Mouse (Mus musculus): ENCODE results near the gene BC034090.

Gene BC034090

DNA sequence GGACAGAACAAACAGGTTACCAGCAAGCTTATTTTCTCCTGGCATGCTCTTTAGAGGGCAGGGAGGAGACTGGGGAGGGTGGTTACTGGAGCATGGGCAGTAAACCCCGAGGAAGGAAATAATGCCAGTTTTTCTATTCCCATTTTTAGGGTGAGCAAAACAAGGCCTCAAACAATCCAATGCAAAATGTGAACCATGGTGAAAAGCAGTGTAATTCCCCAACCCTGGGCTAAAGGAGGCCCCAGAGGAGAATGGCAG lies 1.8 kb downstream of the BC034090 start:
- no peak for DNase-seq (ENCODE audit: low read depth)

DNA sequence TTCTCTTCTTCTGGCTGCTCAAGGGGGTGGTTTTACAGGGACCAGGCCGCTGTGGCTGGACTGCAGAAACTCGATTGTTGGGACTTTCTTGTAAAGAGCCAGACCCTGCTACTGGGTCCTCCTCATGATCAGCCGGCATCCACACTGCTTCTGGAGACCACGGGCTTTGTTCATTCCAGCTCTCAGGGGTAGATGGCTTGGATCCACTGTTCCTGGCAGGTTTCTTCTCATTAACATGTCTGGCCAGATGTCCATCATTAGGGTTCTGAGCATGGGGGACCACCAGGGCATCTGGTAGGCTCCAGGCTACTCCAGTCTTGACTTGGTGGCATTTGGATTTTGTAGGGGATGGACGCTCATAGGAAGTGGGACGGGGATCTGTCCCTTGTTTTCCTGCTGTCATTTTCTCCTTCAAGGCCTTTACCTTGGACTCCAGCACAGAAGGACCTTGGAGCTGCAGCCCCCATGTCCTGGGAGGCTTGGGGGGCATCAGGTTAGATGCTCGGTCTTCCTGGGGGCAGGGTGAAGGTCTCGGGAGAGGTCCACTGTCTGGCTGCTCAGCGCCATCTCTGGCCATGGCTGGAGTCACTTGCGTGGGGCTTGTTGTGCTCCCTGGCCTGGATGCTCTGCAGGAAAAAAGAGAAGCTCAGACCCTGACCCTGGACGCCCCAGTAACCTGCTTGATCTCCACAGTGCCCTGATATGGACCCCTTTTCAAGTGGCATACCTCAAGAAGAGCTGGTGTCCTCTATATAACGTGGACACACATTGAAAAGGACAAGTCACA lies 2.4 kb downstream of the BC034090 start:
- no peak for DNase-seq (ENCODE audit: low read depth)

DNA sequence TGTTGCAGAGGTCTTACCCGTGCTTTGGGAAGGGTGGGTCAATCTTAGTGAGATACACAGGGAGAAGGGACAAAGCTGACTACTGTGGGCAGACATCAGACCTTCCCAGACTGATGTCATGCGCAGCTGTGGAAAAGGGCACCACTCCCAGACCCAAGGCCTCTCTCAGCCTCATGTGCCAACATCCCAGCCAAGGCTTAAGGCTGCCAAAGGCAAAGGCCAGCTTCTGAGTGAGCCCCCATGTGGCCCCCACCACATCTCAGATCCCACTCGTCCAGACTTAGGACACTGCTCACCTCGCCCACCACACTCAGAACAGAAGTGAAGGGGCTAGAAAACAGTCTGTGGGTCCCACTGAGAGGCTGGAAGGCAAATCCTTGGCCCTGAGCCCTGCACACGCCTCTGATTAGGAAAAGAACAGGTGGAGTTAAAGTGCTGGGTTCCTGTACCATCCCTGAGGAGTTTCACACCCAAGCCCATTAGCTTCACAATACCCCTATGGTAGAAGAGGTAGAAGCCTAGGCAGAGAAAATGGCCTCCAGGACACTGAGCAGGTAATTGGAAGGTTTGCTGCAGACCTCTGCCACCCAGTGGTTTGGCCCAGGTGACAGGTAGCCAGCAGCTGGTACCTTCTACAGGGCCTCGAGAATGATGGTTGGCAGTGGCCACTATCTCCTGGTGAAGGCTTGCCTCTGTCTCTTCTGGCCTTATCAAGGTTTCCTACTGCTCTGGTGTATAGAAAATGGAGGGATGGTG lies 4.1 kb downstream of the BC034090 start:
- no peak for DNase-seq (ENCODE audit: low read depth)

DNA sequence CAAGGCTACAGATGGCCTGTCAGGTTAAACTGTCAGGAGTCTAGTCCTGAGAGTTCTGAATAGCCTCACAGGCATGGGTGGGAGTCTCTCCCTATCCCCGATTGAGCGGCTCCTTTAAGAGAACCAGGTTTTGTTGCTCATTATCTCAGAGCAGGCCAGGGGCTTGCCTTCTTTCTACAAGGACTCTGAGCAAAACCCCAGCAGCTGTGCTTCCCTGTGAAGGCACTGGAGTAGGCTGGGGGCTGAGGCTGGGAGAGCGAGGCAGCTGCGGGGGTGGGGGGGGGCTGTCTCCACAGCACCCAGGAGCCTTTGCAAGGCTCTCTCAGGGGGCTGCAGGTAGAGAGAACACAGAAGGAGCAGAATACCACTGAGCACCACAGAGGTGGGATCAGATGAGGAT lies 5.1 kb downstream of the BC034090 start:
- no peak for DNase-seq (ENCODE audit: low read depth)

DNA sequence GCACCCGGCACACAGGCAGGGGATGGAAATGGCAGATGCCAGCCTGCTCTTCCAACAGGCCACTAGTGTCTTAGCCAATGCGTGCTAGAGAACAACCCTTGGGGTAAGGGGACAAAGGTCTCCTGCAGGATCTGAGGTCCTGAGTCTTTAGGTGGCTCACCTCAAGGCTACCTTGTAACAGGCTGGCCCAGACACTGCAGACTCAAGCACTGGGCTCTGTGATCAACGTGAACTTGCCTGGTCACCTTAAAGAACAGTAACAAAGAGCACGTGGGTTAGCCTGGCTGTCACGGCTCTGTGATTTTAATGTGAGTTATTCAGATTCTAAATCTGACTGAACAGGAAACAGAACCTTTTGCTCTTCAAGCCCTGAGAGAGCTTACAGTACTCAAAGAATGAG lies 6.1 kb downstream of the BC034090 start:
- DNase-seq (ENCODE audit: low read depth), result no peak

DNA sequence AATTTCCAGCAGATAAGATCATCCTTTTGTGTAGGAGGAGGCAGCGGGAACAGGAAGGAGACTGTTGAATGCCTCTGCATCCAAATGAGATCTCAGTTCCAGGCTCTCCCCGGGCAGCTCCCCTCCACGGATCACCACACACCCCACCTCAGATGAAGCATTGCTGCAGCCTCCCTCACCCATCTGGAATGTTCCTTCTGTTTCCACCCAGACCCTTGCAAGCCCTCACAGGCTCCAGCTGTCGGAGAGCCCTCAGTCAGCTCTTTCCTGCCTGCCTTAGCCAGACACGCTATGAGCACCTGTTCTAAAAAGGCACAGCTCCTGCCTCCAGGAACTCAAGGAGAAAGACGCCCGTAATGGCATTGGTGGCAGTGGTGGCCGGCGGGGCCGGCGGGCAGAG lies 6.9 kb downstream of the BC034090 start:
- DNase-seq (ENCODE audit: low read depth), result no peak

DNA sequence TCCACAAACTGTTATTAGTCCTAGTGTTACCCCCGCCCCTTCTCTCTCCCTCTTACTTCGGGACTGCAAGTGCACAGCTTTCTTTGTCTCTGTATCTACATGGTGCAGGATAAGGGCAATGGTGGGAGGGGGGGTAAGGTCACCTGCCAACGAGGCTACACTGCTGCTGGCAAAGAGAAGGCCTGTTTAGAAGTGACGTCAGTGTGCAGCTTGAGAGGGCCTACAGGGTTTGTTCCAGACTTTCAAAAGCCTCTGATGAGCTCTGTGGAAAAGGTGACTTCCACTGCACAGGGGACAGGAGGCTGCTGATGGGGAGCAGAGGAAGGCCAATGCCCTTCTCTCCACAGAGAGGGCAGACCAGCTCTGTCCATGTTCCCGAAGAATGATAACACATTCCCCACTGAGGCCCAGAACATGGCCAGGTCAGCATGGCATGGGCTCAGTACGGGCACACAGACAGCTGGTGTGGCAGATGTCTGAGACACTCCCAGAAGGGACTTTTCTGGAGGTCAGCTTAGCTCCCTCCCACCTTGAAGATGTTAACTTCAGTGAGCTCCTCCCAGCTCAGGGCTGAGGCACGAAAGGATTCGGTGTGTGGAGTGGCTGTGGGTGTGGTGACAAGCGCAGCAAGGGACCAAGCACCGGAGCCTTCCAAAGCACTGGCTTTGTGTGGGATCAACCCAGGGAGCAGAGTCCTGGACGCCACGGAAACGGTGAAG lies 7.8 kb downstream of the BC034090 start:
- DNase-seq (ENCODE audit: low read depth), result no peak

DNA sequence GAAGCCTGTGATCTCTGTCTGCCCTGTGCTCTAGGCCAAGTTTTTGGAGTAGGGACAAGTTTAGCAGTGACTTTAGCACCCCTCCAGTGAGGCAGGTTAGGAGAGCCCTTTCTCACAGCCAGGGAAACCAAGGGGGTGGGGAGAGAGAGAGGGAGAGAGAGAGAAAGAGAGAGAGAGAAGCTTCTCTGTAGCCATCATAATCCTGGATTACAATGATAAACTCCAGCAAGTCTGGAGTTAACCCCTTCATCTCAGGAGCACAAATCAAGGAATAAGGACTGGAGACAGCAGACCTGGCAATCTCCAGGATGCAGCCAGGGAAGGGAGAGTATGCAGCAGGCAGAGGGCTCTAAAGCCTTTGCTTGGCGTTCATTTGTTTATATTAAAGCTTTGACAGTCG lies 8.6 kb downstream of the BC034090 start:
- no peak for DNase-seq (ENCODE audit: low read depth)

DNA sequence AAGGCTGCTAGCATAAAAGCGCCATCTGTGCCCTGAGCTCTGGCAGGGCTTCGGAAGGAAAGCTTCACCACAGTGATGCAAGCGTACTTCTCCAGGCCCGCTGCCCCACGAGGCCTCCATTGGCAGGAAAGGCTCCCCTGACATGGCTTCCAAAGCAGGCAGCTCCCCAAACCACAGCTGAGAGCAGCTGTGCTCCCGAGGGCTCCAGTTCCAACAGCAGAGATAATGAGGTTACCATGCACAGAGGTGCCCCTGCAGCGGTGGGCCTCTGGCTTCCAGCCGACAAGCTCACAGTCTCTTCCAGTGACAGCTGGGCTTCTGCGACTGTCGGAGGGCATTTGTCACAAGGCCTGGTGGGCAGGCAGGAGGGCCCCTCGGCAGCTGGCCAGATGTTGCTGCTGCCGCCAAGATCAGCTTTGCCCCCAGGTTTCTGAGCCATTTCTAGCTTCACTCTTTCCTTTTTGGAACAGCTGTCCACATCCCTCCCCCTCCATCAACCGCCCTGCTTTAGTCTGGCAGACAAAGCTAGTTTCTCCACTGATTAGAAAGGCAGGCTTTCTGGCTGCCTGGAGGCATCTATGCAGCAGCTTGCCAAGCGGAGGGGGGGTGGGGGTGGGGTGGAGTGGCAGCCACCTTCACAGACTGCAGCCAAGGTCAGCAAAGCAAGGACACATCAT lies 10.2 kb downstream of the BC034090 start:
- DNase-seq (ENCODE audit: low read depth), result peak; percentile 83

DNA sequence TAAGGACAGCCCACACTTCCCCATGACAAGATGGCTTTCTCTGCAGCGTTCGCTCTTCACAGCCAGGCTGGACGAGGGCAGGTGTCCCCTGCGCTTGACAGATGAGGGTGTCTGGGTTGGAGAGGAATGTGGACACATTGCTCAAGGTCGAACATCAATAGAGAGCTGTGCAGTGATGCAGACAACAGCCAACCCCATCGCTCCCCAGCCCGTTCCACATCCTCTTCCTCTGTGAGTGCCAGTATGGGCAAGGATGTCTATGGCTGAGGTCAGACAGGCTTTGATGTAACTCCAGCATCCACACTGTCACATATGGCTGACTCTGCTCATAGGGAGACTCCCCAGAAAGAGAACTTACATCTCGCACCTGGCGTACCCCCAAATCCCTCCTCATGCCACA lies 10.9 kb downstream of the BC034090 start:
- no peak for DNase-seq (ENCODE audit: low read depth)

DNA sequence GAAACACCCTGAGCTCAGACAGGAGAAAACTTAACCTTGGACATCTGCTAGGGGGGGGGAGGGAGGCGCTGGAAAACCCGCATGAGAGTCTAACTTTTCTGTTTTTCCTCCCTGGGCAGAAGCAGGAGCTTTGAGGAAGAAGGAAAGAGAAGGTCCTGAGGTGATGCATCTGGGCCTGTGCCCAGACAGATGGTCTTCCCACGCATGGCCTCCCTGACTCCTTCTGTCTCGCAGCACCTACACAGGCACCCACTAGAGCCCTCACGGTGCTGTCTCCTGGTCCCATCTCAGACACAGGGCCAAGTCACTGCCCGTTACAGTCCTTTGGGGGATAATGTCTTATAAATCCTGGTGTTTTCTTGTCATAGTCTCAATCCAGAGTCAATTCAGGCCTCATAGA lies 11.5 kb downstream of the BC034090 start:
- no peak for DNase-seq (ENCODE audit: low read depth)

DNA sequence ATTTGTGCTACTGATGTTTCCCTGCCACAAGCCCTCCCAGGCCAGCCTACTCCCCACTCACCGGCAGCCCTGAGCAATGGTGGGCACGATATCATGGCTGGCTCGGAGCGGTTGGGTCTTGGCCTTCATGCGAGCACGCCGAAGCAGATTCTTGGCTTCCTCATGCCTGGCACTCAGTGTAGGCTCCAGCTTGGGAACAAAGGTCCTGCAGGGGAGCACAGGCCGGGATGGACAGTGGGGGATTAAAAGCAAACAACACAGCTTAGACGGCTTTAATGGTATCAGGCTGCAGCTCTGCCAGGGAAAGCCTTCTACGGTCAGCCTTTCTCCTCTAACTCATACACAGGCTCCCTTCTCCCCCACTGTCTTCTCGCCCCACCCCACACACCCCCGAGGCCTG lies 11.9 kb downstream of the BC034090 start:
- DNase-seq (ENCODE audit: low read depth), result no peak

DNA sequence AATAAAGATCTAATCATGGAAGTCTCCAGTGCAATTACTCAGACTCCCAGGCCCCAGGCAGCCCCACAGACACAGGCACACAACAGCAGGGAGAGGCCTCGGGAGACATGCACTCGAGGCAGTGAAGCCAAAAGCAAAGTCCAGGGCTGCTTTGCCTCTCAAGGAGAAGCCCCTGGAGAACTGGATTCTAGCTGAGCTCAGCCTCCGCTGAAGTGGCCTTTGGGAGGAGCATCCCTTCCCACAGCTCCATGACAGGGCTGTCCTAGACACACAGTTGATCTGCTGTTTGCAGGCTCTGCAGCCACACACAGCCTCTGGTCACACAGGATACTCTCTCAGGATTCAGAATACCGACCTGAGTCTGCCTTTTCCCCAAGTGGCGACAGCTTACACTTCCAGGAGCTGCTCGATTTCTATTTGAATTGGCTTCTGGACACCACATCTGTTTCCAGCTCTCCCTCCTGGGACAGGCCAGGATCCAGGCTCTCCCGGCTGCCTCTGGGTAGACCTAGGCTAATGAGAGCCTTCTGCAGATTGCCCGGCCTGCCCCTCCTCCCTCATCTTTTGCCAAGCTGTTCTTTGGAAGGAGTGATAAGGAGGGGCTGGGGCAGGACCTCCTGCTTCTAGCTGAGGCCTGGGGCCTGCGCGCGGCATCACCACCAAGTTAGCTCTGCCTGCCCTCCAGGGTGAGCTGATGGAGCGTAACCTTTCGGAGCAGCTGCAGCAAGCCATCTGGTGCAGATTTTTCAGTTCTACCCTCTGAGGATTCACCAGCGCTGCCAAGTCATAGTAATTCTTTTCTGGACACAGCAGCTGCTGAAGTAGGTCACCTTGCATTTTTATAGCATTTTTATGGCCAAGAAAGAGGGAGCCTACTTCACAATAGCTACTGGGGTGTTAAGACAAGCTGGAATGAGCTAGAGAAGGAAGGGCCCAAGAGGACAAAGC lies 14.5 kb downstream of the BC034090 start:
- no peak for DNase-seq (ENCODE audit: low read depth)

DNA sequence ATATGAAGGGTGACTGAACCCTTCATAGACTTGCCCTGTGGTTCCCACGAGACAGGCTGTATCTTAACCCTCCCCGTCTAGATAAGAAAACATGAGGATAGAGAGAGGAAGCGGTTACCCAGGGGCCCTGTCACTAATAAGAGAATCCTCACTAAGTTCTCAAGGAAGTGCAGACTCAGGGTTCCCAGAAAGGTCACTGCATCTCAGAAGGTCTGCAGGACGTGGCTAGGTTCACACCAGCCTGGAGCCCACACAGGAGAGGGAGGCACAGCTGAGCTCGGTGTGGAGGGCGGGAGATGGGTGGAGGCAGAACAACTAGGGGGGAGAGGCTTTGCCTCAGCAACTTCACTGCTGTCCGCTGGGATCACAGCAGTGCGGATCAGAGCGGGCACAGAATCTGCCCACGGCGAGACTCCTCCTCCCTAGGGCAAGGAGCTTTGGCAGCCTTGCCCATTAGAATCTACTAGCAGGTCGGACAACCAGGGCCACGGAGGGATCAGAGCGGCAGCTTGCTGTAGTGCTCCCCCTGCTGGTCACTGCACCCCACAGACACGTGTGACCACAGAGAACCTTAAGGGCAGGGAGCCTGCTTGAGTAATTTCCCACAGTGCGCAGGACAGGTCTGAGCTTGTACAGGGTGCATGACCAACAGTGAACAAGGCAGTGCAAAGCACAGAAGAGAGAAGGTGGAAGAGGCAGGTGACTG lies 20.2 kb downstream of the BC034090 start:
- peak; percentile 79 for DNase-seq (ENCODE audit: low read depth)

DNA sequence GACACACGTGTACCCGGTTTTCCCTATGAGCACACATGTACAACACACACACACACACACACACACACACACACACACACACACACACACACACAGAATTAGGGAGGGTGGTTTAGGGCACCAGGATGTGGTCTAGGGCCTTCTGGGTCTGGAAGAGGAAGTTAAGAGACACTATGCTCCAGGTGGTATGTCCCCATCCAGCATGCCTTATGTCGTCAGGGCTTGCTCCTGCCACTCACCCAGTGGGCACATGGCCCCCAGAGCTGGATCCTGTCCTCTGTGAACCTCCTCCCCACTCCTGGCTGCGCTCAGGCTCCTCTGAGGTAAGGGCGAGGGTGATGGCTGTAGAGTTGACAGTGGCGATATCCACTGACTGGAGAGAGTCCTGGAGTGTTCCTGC lies 21.2 kb downstream of the BC034090 start:
- DNase-seq (ENCODE audit: low read depth), result no peak

DNA sequence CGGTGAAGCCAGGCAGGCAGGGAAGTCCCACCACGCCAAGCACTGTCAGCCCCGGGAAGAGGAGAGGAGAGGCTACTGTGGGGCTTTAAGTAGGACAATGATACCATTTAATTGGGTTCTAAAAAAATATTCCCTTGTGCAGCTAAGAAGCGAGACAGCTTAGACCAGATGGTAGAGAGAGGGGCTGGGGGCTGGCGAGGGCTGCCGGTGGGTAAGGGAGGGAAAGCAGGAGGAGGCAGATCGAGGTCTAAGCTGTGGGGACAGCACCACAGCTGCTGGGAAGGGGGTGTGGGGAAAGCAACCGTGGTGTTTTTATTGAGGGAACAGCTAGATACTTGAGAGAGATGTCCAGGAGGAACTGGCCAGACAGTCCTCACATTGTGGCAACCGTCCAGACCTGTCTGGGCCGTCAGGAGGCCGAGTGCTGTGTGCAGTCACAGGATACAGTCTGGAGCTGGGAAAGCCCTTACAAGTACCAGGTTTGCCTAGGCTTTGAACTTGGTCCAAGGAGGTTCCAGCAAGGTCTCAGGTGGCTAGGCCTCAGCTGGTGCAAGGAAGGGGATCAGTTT lies 22.1 kb downstream of the BC034090 start:
- DNase-seq (ENCODE audit: low read depth), result no peak

DNA sequence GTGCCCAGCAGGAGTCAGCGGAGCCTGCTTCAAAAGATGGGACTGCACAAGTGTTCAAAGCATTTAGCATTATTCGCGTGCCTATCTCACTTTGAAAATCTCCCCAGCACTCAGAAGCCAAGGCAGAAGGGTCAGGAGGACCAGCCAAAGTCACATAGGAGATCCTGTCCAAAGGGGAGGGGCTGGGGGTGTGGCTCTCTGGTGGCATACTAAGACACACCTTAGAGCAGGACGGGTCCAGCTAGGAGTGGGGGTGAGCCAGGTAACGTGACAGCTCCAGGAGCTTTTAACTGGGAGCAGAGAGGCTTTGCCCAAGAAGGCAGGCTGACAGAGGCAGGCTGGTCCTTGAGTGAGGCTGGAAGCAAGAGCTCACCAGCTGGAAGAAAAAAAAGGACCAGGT lies 25.3 kb downstream of the BC034090 start:
- DNase-seq (ENCODE audit: low read depth), result no peak

DNA sequence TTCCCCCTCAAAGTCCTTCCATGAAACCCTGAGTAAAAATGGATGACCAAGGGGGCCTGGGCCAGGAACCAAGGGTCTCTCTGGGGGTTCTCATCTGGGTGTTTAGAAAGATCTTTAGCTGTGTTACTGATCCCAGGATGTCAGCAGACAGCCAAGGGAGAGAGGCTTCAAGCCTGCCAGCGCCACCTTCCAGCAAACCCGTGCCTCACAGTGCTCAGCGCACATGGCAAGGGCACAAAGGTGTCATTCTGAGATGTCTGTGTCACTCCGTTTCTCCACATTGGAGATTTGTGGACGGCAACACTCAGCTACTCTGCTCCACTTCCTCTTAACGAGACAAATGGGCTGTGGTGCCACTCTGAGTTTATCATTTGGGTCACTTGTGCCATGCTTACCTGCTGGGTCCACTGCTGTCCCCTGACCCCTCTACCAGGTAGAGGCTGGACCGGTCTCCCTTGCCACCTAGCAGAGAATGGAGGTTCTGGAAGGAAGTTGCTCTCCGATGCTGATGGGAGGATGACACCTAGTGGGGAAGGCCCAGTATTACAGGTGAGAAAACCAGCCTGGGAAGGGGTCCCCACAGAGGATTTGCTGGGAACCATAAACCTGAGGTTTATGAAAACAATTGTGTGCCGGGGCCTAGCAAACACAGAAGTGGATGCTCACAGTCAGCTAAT lies 26.2 kb downstream of the BC034090 start:
- no peak for DNase-seq (ENCODE audit: low read depth)

DNA sequence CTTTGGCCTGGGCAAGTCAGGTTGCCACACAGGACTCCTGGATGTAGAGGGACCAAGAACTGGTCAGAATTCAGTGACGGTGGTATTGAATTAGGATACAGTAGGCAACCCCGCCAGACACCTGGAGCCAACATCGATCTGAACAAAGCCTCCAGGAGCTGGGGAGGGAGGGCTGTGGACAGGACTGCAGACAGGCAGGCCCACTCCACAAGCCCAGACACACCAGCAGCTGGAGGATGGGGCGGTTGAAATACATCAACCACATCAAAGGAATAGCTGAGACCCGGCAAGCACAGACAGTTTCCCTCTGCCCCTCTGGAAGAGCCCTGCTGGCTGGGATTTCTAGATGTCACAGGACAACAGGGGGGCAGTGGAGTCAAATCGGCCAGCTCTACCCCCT lies 27.4 kb downstream of the BC034090 start:
- DNase-seq (ENCODE audit: low read depth), result no peak

DNA sequence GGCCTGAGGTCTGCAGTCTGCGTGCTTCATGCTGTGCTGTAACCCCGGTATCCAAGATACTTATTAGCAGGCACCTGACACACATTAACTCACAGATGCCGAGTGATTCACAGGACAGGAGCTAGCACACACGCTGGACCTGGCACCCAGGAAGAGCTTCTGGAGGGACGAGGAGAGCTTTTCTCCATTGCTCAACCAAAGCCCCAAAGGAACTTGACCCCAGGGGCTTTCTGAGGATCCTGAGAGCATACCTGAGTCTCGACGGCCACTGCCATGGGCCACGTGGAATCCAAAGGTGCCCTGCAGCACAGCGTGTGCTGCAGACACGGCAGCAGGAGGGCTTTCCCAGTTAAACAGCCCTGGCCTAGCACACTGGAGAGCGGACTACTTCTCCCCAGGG lies 27.9 kb downstream of the BC034090 start:
- DNase-seq (ENCODE audit: low read depth), result no peak

Data from fibroblast of lung, adult 2 months (primary cell).